Mouse (Mus musculus) C2C12 (cell line): ENCODE data around the gene Stpg2.

Experiments
- CTCF ChIP-seq: IDR thresholded peaks from one replicate; pipeline ENCODE4 v1.5.1; 2011; ENCODE audit not compliant: control insufficient read depth, insufficient read depth, insufficient read length
- MAX ChIP-seq: IDR thresholded peaks from one replicate; pipeline ENCODE4 v1.6.1; 2011; ENCODE audit warnings: mild to moderate bottlenecking, control low read depth
- MYOG ChIP-seq: IDR thresholded peaks from one replicate; pipeline ENCODE4 v1.6.1; 2011; ENCODE audit not compliant: control insufficient read depth, insufficient read length; ENCODE audit errors: extremely low read depth

GRCm38 (mm10) chr3:139205444-139205998 lies at the start of gene Stpg2:
- no peak for TF ChIP-seq CTCF
- no peak for TF ChIP-seq MAX
- no peak for TF ChIP-seq MYOG
